ENCODE assay signal across 22 mouse cellular contexts in the genomic region with DNA sequence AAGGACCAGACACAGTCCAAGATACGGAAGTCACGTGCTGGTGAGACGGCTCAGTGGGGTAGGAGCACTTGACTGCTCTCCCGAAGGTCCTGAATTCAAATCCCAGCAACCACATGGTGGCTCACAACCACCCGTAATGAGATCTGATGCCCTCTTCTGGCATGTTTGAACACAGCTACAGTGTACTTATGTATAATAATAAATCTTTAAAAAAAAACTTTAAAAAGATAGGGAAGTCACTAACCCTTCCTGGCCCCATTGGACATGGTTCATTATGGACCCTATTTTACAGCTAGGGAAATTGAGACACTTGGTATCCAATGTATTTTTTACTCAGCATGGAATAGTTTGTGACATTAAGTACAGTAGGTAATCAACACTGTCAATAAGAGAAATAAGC. TPM values are rescaled to one million over a fixed set of nuclear protein-coding genes. Genes with fewer than 3 reads are reported as not detected.
"Had no signal": no experiment of that assay in that cellular context is flagged by ENCODE, and none has a peak within 500 bp of the region (broad histone marks: within the 10 kb centered on the region; RNA-seq: fewer than 3 reads in every experiment).

No protein-coding gene starts in this region.

- H3K4me3 ChIP-seq: heart, embryonic 10.5 days; heart, embryonic 12.5 days; hindbrain, embryonic 13.5 days; hindbrain, embryonic 15.5 days; left cerebral cortex, adult 2 months; limb, embryonic 12.5 days had no signal

- H3K27me3 ChIP-seq: heart, embryonic 12.5 days; hindbrain, embryonic 13.5 days; hindbrain, embryonic 15.5 days; kidney, embryonic 15.5 days; limb, embryonic 12.5 days had no signal

- H3K9ac ChIP-seq: heart, embryonic 12.5 days; hindbrain, embryonic 13.5 days; hindbrain, embryonic 15.5 days; kidney, embryonic 15.5 days; limb, embryonic 12.5 days had no signal

- H3K27ac ChIP-seq: hindbrain, embryonic 13.5 days; hindbrain, postnatal 0 days; kidney, postnatal 0 days; left cerebral cortex, adult 2 months had no signal

- H3K9me3 ChIP-seq: heart, embryonic 10.5 days; heart, embryonic 12.5 days; hindbrain, embryonic 13.5 days; hindbrain, embryonic 15.5 days; kidney, embryonic 15.5 days; limb, embryonic 10.5 days; limb, embryonic 12.5 days had no signal

- DNase-seq: gastrocnemius, adult 2 months; gastrocnemius, postnatal 10 days; gastrocnemius, postnatal 25 days; heart, adult 18-20 months; heart, postnatal 10 days; heart, postnatal 4 days; kidney, adult 2 months; kidney, postnatal 14 days; kidney, postnatal 36 days; layer of hippocampus, postnatal 36 days; liver had no signal

RNA-seq across cellular contexts. Expression of gene Plin4, which starts 32.1 kb away (rescaled TPM):
- total RNA-seq: granulocyte monocyte progenitor cell, adult 5-6 weeks had no signal

RNA-seq across cellular contexts. Expression of gene Plin5, which starts 39.9 kb away (rescaled TPM):
- total RNA-seq: granulocyte monocyte progenitor cell, adult 5-6 weeks had no signal
